Mouse (Mus musculus): ENCODE data around the gene Serpinf2.

- no peak for TF ChIP-seq CTCF (IDR thresholded peaks at IDR 0.05; ENCODE audit: borderline replicate concordance, extremely low read depth, insufficient read depth, insufficient read length)
- TF ChIP-seq POLR2A (IDR thresholded peaks at IDR 0.05; ENCODE audit: borderline replicate concordance, extremely low read depth, insufficient read depth, insufficient read length, poor library complexity, severe bottlenecking) = no peak
Measured at GRCm38 (mm10) chr11:75429019-75429705, 10.2 kb downstream of the Serpinf2 start.

Measured in brain, embryonic 14.5 days (tissue).